Mouse (Mus musculus) frontal cortex, postnatal 10 days (tissue): ENCODE measurements at regions not wholly inside any gene's neighbourhood (a gene's known extent, or its start where the extent isn't known, plus 50 kb on each side); places are given as distances from the start of the nearest gene placed in this dataset.

ENCODE experiments used
- DNase-seq, 2 experiments: peaks; one replicate each; pipeline ENCODE4 v3.0.0; 2022; ENCODE audit warnings: low spot score in 2 of 2, mixed read lengths in 1 of 2

- DNase-seq, result peak in 1 of 2 experiments; percentile 14
Observed at GRCm38 (mm10) chr8:103881146-103881486, 220.3 kb upstream of the Cdh5 start.

GRCm38 (mm10) chr8:103884873-103885780 lies 216.3 kb upstream of the Cdh5 start:
- DNase-seq, result no peak

GRCm38 (mm10) chr8:103894589-103894988 lies 206.8 kb upstream of the Cdh5 start:
- no peak for DNase-seq

- DNase-seq, result no peak
Observed at GRCm38 (mm10) chr8:103895132-103895531, 206.3 kb upstream of the Cdh5 start.

- no peak for DNase-seq
Observed at GRCm38 (mm10) chr8:103897463-103897862, 204.0 kb upstream of the Cdh5 start.

GRCm38 (mm10) chr8:103902516-103902915 lies 198.9 kb upstream of the Cdh5 start:
- no peak for DNase-seq

GRCm38 (mm10) chr8:103903635-103904034 lies 197.8 kb upstream of the Cdh5 start:
- DNase-seq, result no peak

- DNase-seq, result no peak
Observed at GRCm38 (mm10) chr8:103907662-103908061, 193.8 kb upstream of the Cdh5 start.

GRCm38 (mm10) chr8:103911287-103912015 lies 190.0 kb upstream of the Cdh5 start:
- DNase-seq, result no peak

- no peak for DNase-seq
Observed at GRCm38 (mm10) chr8:103912983-103913926, 188.2 kb upstream of the Cdh5 start.

GRCm38 (mm10) chr8:103913927-103914640 lies 187.3 kb upstream of the Cdh5 start:
- DNase-seq, result peak in 1 of 2 experiments; percentile 20

GRCm38 (mm10) chr8:103919324-103919723 lies 182.1 kb upstream of the Cdh5 start:
- DNase-seq, result no peak

- DNase-seq, result no peak
Observed at GRCm38 (mm10) chr8:103921621-103922020, 179.8 kb upstream of the Cdh5 start.

- no peak for DNase-seq
Observed at GRCm38 (mm10) chr8:103922746-103923145, 178.7 kb upstream of the Cdh5 start.

GRCm38 (mm10) chr8:103932681-103933080 lies 168.7 kb upstream of the Cdh5 start:
- no peak for DNase-seq

GRCm38 (mm10) chr8:103936491-103936890 lies 164.9 kb upstream of the Cdh5 start:
- no peak for DNase-seq

GRCm38 (mm10) chr8:103938283-103939230 lies 162.9 kb upstream of the Cdh5 start:
- peak in 1 of 2 experiments; percentile 37 for DNase-seq

GRCm38 (mm10) chr8:103940958-103941532 lies 160.4 kb upstream of the Cdh5 start:
- peak in 1 of 2 experiments; percentile 46 for DNase-seq

- DNase-seq, result no peak
Observed at GRCm38 (mm10) chr8:103948474-103948873, 153.0 kb upstream of the Cdh5 start.

GRCm38 (mm10) chr8:103950460-103950859 lies 151.0 kb upstream of the Cdh5 start:
- no peak for DNase-seq
